In genomic region chr5:102778253-102778652, GRCm38 (mm10) we compare ENCODE assay signal across 11 mouse cellular contexts.
DNase-seq lines count a peak whose midpoint lies in the region; ATAC-seq and TF ChIP-seq lines count a peak whose summit lies in the region.
"Had no signal": no experiment of that assay in that cellular context is flagged by ENCODE, and none has a peak within 500 bp of the region (broad histone marks: within the 10 kb centered on the region; RNA-seq: fewer than 3 reads in every experiment).

No protein-coding gene starts in this region.

- no peaks in the 10 kb centered on the region for H3K36me3 ChIP-seq in hindbrain, postnatal 0 days (ENCODE audit: insufficient read depth, low read length)
- no peaks in the 10 kb centered on the region for H3K36me3 ChIP-seq in hindbrain, embryonic 16.5 days (ENCODE audit: control insufficient read depth, insufficient read depth, low read length)
- no peaks in the 10 kb centered on the region for H3K36me3 ChIP-seq in midbrain, embryonic 13.5 days

- 0 out of 2 replicates have a peak, but pooled peaks have one; percentile 15 for ATAC-seq in hindbrain, postnatal 0 days
- ATAC-seq in hindbrain, embryonic 16.5 days, result no peak
- ATAC-seq in midbrain, embryonic 13.5 days, result peak; percentile 75
- ATAC-seq: forebrain, embryonic 16.5 days had no signal

- no peak overlapping the region for H3K4me2 ChIP-seq in hindbrain, postnatal 0 days (ENCODE audit: low read depth, low read length)
- H3K4me2 ChIP-seq in hindbrain, embryonic 16.5 days (ENCODE audit: low read length), result no peak overlapping the region
- H3K4me2 ChIP-seq in midbrain, embryonic 13.5 days (replicated peaks), result no peak overlapping the region
- H3K4me2 ChIP-seq: lung, embryonic 14.5 days had no signal

- H3K27me3 ChIP-seq in hindbrain, postnatal 0 days (ENCODE audit: insufficient read depth, low read length), result no peaks in the 10 kb centered on the region
- H3K27me3 ChIP-seq in hindbrain, embryonic 16.5 days (replicated peaks; ENCODE audit: control insufficient read depth, insufficient read depth, low read length), result no peaks in the 10 kb centered on the region
- no peaks in the 10 kb centered on the region for H3K27me3 ChIP-seq in midbrain, embryonic 13.5 days

- no peak for DNase-seq in hindbrain, postnatal 0 days (ENCODE audit: low spot score)
- peak; percentile 65 for DNase-seq in kidney, adult 9 months
- DNase-seq in frontal cortex, postnatal 25 days (ENCODE audit: low spot score in 2 of 2), result no peak
- no peak for DNase-seq in adrenal gland, adult 8-10 months
- no peak for DNase-seq in layer of hippocampus, adult 11-12 months (ENCODE audit: low spot score)
- DNase-seq: adrenal gland, postnatal 14 days; lung, embryonic 14.5 days had no signal

- TF ChIP-seq POLR2A in bone marrow macrophage, adult 2 months (IDR thresholded peaks at IDR 0.05; ENCODE audit: borderline replicate concordance, low read depth, low read length), result no peak

- no peak for TF ChIP-seq CTCF in hindbrain, postnatal 0 days (IDR thresholded peaks at IDR 0.05; ENCODE audit: low read depth)
- no peak for TF ChIP-seq CTCF in bone marrow macrophage, adult 2 months (IDR thresholded peaks at IDR 0.05; ENCODE audit: low read depth, low read length)

- H3K27ac ChIP-seq in hindbrain, postnatal 0 days, result no peak overlapping the region
- H3K27ac ChIP-seq in hindbrain, embryonic 16.5 days (ENCODE audit: low read depth, low read length), result no peak overlapping the region
- no peak overlapping the region for H3K27ac ChIP-seq in bone marrow macrophage, adult 2 months (ENCODE audit: insufficient read depth, low read depth, low read length)
- peak overlapping the region; percentile 56; the same call in 1 of the 2 replicates for H3K27ac ChIP-seq in midbrain, embryonic 13.5 days

- no peaks in the 10 kb centered on the region for H3K9me3 ChIP-seq in hindbrain, postnatal 0 days (ENCODE audit: low read length)
- H3K9me3 ChIP-seq in hindbrain, embryonic 16.5 days (ENCODE audit: control insufficient read depth, low read length), result no peaks in the 10 kb centered on the region
- H3K9me3 ChIP-seq in midbrain, embryonic 13.5 days, result no peaks in the 10 kb centered on the region

- no peaks in the 10 kb centered on the region for H3K4me1 ChIP-seq in hindbrain, postnatal 0 days (ENCODE audit: insufficient read depth, low read length)
- H3K4me1 ChIP-seq in hindbrain, embryonic 16.5 days (ENCODE audit: control insufficient read depth, insufficient read depth, low read depth, low read length), result no peaks in the 10 kb centered on the region
- H3K4me1 ChIP-seq in bone marrow macrophage, adult 2 months (ENCODE audit: control insufficient read depth, insufficient read depth, low read length), result peaks cover 31% of the 10 kb centered on the region
- peaks cover 12% of the 10 kb centered on the region for H3K4me1 ChIP-seq in midbrain, embryonic 13.5 days (replicated peaks)

- H3K4me3 ChIP-seq in hindbrain, postnatal 0 days (ENCODE audit: low read length), result no peak overlapping the region
- no peak overlapping the region for H3K4me3 ChIP-seq in hindbrain, embryonic 16.5 days (ENCODE audit: low read length)
- peak overlapping the region; percentile 32 for H3K4me3 ChIP-seq in bone marrow macrophage, adult 2 months (ENCODE audit: insufficient read depth, low read length)
- H3K4me3 ChIP-seq in midbrain, embryonic 13.5 days (replicated peaks), result no peak overlapping the region

- H3K9ac ChIP-seq in hindbrain, postnatal 0 days (replicated peaks; ENCODE audit: low read length), result no peak overlapping the region
- no peak overlapping the region for H3K9ac ChIP-seq in hindbrain, embryonic 16.5 days (ENCODE audit: low read depth, low read length)
- H3K9ac ChIP-seq in midbrain, embryonic 13.5 days (replicated peaks), result no peak overlapping the region
- H3K9ac ChIP-seq: lung, embryonic 14.5 days had no signal

- WGBS in hindbrain, postnatal 0 days, result 42% methylated on average over 5 of the region's 5 CpGs
- WGBS in hindbrain, embryonic 16.5 days, result 47% methylated on average over 5 of the region's 5 CpGs
- WGBS in midbrain, embryonic 13.5 days, result 35% methylated on average over 5 of the region's 5 CpGs
